Mouse (Mus musculus): Measurements from ENCODE around the gene Kank2. TPM values are rescaled to one million over a fixed set of nuclear protein-coding genes. Genes with fewer than 3 reads are reported as not detected.

The Kank2 gene
- total and polyA plus RNA-seq, 3 experiments = 0.09 to 2.3 (median 0.60) TPM

DNA sequence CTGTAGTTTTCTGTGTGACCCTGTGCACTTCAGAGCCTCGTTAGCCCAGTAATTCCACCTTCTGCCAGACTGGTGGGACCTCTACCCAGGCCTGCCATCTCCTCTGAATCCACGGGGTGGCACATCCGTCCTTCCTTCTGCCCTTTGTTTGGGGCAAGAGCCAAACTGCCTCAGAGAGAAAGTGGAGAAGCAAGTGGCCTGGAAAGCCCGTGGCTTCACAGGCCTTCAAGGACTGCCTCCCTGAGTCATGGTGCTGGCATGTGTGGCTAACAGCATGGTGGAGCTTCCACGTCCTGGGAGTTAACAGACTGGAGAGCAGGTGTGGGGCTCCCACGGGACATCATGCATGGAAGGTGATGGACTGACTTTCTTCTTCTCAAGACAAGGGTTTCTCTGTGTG lies 47.2 kb downstream of the Kank2 start:
- dilution Hi-C loops (cut with MboI; ENCODE audit: extremely low pct_ligation_motif_present, extremely low pct_unique_long_range_greater_than_20kb, low sequenced_read_pairs) (no loop called here), in situ Hi-C loops (cut with MboI; ENCODE audit: low pct_ligation_motif_present, low pct_unique_long_range_greater_than_20kb, low sequenced_read_pairs) (no loop called here)
- no peaks in the 10 kb centered on the region for H3K27me3 ChIP-seq (replicated peaks)
- DNase-seq (ENCODE audit: extremely low read depth) = no peak
- peaks cover 28 to 83% of the 10 kb centered on the region in 2 experiments for H3K36me3 ChIP-seq (replicated peaks in 1 of 2; ENCODE audit: control insufficient read depth in 1 of 2, insufficient read depth in 1 of 2, low read length in 1 of 2)
- H3K4me3 ChIP-seq (replicated peaks in 1 of 3; ENCODE audit: low read depth in 2 of 3, low read length in 2 of 3, poor library complexity in 1 of 3) = no peak overlapping the region
- peaks cover 0 to 15% of the 10 kb centered on the region in 2 experiments; a peak in 1 of 4 replicates for H3K4me1 ChIP-seq (ENCODE audit: control insufficient read depth in 1 of 2, insufficient read depth in 2 of 2)
- TF ChIP-seq ZC3H11A (IDR thresholded peaks at IDR 0.05; ENCODE audit: low read depth, low read length) (no peak), JUN (IDR thresholded peaks at IDR 0.05; ENCODE audit: insufficient read depth, low read depth, low read length) (no peak), NELFE (IDR thresholded peaks at IDR 0.05; ENCODE audit: low read depth, low read length) (no peak), EP300 (IDR thresholded peaks at IDR 0.05; ENCODE audit: low read length) (no peak), E2F4 (IDR thresholded peaks at IDR 0.05; ENCODE audit: insufficient replicate concordance, low read depth, low read length) (no peak), CTCF (conservative IDR thresholded peaks at IDR 0.05 in 1 of 2, IDR thresholded peaks at IDR 0.05 in 1 of 2; ENCODE audit: low read depth in 2 of 2, low read length in 2 of 2) (no peak), USF2 (conservative IDR thresholded peaks at IDR 0.05; ENCODE audit: low read depth, low read length) (no peak), TBP (conservative IDR thresholded peaks at IDR 0.05; ENCODE audit: low read depth, low read length) (no peak)
- no peaks in the 10 kb centered on the region for H3K79me2 ChIP-seq (replicated peaks; ENCODE audit: control insufficient read depth, extremely low read depth, insufficient read depth, poor library complexity, severe bottlenecking)
- no peak overlapping the region for H3K27ac ChIP-seq (ENCODE audit: insufficient read depth, low read depth)
- H3K4me2 ChIP-seq (ENCODE audit: insufficient read depth, low read depth, poor library complexity, severe bottlenecking) = no peak overlapping the region
- H3K9ac ChIP-seq (ENCODE audit: insufficient read depth, low read depth) = no peak overlapping the region
- H3K9me3 ChIP-seq (replicated peaks; ENCODE audit: low read length) = no peaks in the 10 kb centered on the region

DNA sequence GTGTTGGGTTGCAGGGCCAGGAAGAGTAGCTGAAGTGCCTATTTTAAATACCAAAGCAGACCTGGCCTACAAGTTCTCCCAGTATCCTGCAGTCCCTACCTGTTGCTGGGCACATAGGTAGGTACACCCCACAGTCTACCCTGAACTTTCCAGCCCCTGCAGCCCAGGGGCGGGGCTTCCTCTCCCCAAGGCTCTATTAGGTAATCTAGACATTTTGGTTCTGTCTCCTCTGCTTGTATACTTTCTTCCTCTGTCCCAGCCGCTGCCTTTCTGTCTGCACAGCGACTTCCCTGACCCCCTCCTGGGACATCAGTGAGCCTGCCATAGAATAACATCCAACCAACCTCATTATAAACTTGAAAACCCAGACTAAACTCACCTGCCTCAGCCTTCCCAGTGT lies 48.2 kb downstream of the Kank2 start:
- H3K79me2 ChIP-seq (replicated peaks; ENCODE audit: control insufficient read depth, extremely low read depth, insufficient read depth, poor library complexity, severe bottlenecking) = no peaks in the 10 kb centered on the region
- no peak overlapping the region for H3K4me3 ChIP-seq (replicated peaks in 1 of 3; ENCODE audit: low read depth in 2 of 3, low read length in 2 of 3, poor library complexity in 1 of 3)
- in situ Hi-C loops (cut with MboI; ENCODE audit: low pct_ligation_motif_present, low pct_unique_long_range_greater_than_20kb, low sequenced_read_pairs) (no loop called here), dilution Hi-C loops (cut with MboI; ENCODE audit: extremely low pct_ligation_motif_present, extremely low pct_unique_long_range_greater_than_20kb, low sequenced_read_pairs) (no loop called here)
- no peak for DNase-seq (ENCODE audit: extremely low read depth)
- no peak overlapping the region for H3K9ac ChIP-seq (ENCODE audit: insufficient read depth, low read depth)
- no peaks in the 10 kb centered on the region for H3K27me3 ChIP-seq (replicated peaks)
- TF ChIP-seq RAD21 (IDR thresholded peaks at IDR 0.05; ENCODE audit: low read depth, low read length) = no peak
- TF ChIP-seq ZMIZ1 (IDR thresholded peaks at IDR 0.05; ENCODE audit: low read depth, low read length) = no peak
- TF ChIP-seq KAT2A (IDR thresholded peaks at IDR 0.05; ENCODE audit: insufficient replicate concordance, low read length) = no peak
- no peak for TF ChIP-seq SMC3 (IDR thresholded peaks at IDR 0.05; ENCODE audit: low read depth, low read length)
- no peak; the same call in 1 of the 2 replicates for TF ChIP-seq POLR2A (IDR thresholded peaks at IDR 0.05; ENCODE audit: low read depth, low read length)
- TF ChIP-seq EP300 (IDR thresholded peaks at IDR 0.05; ENCODE audit: low read length) = no peak
- no peak for TF ChIP-seq PAX5 (IDR thresholded peaks at IDR 0.05; ENCODE audit: low read length)
- TF ChIP-seq SIN3A (IDR thresholded peaks at IDR 0.05; ENCODE audit: low read length) = no peak
- TF ChIP-seq MAFK (IDR thresholded peaks at IDR 0.05; ENCODE audit: insufficient replicate concordance, low read length) = no peak
- no peak for TF ChIP-seq MXI1 (IDR thresholded peaks at IDR 0.05; ENCODE audit: low read depth, low read length)
- no peak for TF ChIP-seq MAX (IDR thresholded peaks at IDR 0.05; ENCODE audit: low read length)
- no peak for TF ChIP-seq ETS1 (conservative IDR thresholded peaks at IDR 0.05; ENCODE audit: low read depth, low read length)
- TF ChIP-seq ELF1 (IDR thresholded peaks at IDR 0.05; ENCODE audit: low read depth, low read length) = no peak
- no peak for TF ChIP-seq TBP (conservative IDR thresholded peaks at IDR 0.05; ENCODE audit: low read depth, low read length)
- no peak for TF ChIP-seq IRF4 (IDR thresholded peaks at IDR 0.05; ENCODE audit: low read depth, low read length)
- H3K36me3 ChIP-seq (replicated peaks in 1 of 2; ENCODE audit: control insufficient read depth in 1 of 2, insufficient read depth in 1 of 2, low read length in 1 of 2) = peaks cover 34 to 85% of the 10 kb centered on the region in 2 experiments
- no peaks in the 10 kb centered on the region for H3K9me3 ChIP-seq (replicated peaks; ENCODE audit: low read length)
- H3K27ac ChIP-seq (ENCODE audit: insufficient read depth, low read depth) = no peak overlapping the region
- peaks cover 0 to 15% of the 10 kb centered on the region in 2 experiments; a peak in 1 of 4 replicates for H3K4me1 ChIP-seq (ENCODE audit: control insufficient read depth in 1 of 2, insufficient read depth in 2 of 2)
- H3K4me2 ChIP-seq (ENCODE audit: insufficient read depth, low read depth, poor library complexity, severe bottlenecking) = no peak overlapping the region
